Mouse (Mus musculus) heart, adult 8-10 months (tissue): Measurements from ENCODE around the gene Galk2. TPM values are rescaled to one million over a fixed set of nuclear protein-coding genes. Genes with fewer than 3 reads are reported as not detected.

Source experiments
- DNase-seq: peaks from one replicate; pipeline ENCODE4 v3.0.0; 2022; ENCODE audit warnings: low spot score
- total RNA-seq, 4 experiments: library from RNA; stranded (reverse); gene quantifications; 2 replicates each; pipeline ENCODE4 v1.2.4; 2022

The Galk2 gene
- total RNA-seq, 4 experiments from 2014 or later: 10.4 to 12.2 (median 11.7) TPM

DNA sequence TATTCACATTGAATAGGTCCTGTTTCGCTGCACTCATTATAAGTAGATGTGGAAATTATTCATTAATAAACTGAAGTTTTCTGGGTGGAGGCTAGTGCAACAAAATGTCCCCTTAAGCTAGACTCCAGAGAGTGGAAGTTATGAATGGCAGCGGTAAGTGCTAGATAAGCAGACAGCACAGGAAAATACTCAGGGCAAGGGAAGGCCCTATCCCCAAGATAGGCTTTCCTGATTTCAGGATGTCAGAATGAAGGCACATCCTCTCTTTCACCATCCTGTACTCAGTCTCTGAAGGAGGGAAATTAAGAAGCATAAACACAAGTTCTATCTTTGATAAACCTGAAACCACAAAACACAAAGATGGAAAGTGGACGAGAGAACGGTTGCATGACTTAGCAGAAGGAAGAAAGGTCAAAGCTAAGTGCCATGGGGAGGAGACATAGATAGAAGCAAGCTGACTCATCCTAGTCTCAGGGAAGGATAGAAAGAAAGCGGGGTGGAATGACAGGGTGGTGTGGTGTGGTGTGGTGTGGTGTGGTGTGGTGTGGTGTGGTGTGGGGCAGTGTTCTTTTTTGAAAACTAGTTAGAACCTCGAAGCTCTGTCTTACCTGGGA is 42.0 kb downstream of the Galk2 start:
- DNase-seq: no peak

GRCm38 (mm10) chr2:125901426-125901825 is 42.5 kb downstream of the Galk2 start:
- DNase-seq: no peak

- DNase-seq: no peak
These were observed 47.6 kb downstream of the Galk2 start for GRCm38 (mm10) chr2:125906407-125907066.

- DNase-seq: no peak
These were observed 48.8 kb downstream of the Galk2 start for GRCm38 (mm10) chr2:125907580-125908255.

DNA sequence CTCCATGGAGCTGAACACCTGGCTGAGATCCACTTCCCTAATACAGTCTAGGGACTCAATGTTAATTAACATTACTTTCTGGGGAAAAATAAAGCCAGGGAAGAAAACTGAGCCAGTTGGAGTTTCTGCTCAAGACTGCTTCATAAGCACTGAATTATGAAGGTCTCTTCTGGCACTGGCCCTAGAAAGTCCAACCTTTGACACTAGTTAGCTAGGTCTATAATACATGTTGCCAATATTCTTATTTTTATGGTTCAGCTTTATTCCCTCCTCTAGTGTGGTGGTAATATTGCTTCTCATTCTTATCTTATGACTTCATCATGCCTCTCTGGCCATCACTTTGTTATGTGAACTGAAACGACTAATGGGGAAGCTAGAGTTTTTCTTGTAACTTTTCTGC is 55.3 kb downstream of the Galk2 start:
- no peak for DNase-seq

- no peak for DNase-seq
These were observed 55.8 kb downstream of the Galk2 start for GRCm38 (mm10) chr2:125914713-125915112.

- no peak for DNase-seq
These were observed 57.9 kb downstream of the Galk2 start for GRCm38 (mm10) chr2:125916652-125917296.

DNA sequence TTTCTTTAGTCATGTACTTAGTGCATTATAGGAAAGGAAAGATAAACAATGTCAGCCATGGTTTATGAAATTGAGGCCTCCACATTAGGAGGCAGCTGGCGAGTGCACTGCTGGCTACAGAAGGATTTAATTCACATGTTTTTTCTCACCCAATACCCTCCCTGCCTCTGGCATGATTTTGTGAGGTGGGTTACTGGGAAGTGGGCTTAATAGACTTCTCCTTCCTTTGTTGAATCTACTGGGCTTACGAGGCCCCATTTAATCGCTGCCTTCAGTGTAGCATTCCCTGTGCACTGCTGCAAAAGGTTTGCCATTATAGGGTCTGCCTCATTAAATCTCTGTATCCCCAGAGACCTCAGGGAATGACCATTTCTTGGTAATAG is 58.4 kb downstream of the Galk2 start:
- DNase-seq: no peak

DNA sequence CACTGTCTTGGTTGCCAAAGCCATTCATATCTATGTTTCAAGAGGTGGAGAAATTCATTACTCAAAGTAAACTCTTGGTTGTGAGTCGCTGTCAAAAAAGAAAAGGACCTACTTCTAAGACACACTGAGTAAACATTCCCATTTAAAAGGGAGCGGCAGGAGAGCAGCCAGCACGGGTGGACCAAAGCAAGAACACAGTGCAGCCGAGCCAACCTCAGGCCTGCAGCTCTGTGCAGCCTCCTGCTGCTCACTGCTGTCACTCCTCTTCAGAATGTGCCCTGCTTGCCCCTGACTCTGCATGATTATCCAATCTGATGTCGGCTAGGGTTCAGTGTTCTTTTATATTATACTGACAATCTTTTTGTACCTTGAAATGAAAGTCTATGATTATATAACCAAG is 62.4 kb downstream of the Galk2 start:
- DNase-seq: no peak

- no peak for DNase-seq
These were observed 63.2 kb downstream of the Galk2 start for GRCm38 (mm10) chr2:125922149-125922548.

- DNase-seq: peak; percentile 26
These were observed 64.0 kb downstream of the Galk2 start for GRCm38 (mm10) chr2:125922877-125923276.

DNA sequence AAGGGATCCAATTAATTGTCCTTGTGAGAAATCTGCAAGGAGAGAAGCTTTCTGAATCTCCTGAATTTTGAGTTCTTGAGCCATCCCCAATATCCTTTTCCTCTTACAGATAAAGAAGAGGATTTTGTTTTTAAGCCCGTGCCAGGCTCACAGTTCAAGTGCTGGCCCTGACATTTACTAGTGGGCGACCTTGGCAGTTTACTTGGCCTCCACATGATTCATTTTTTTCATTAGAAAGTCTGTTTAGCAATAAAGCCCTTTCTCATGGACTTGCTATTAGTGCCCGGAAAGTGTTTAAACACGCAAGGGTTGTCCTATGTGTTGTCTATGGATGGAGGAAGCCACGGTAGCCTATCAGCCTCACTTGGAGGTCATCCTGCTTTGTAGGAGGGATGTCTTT is 64.4 kb downstream of the Galk2 start:
- no peak for DNase-seq

- no peak for DNase-seq
These were observed 65.6 kb downstream of the Galk2 start for GRCm38 (mm10) chr2:125924554-125924953.

- DNase-seq: no peak
These were observed 66.2 kb downstream of the Galk2 start for GRCm38 (mm10) chr2:125925081-125925480.

GRCm38 (mm10) chr2:125929396-125929795 is 70.5 kb downstream of the Galk2 start:
- DNase-seq: no peak

- no peak for DNase-seq
These were observed 71.0 kb downstream of the Galk2 start for GRCm38 (mm10) chr2:125929872-125930271.

DNA sequence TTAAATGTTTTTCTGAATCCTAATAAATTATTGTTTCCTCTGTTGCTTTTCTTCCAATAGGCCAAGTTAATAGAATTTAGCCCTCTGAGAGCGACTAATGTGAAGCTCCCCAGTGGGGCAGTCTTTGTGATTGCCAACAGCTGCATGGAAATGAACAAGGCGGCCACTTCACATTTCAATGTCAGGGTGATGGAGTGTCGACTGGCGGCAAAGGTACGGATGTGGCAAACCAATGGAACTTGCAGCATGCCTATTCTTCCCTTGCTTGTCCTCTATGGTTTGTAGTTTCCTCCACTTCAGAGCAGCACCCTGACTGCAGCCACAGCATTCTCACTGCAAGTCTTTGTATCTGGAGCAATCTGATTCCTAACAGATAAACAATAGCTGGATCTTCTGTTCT is 72.3 kb downstream of the Galk2 start:
- no peak for DNase-seq

- no peak for DNase-seq
These were observed 73.8 kb downstream of the Galk2 start for GRCm38 (mm10) chr2:125932734-125933133.

DNA sequence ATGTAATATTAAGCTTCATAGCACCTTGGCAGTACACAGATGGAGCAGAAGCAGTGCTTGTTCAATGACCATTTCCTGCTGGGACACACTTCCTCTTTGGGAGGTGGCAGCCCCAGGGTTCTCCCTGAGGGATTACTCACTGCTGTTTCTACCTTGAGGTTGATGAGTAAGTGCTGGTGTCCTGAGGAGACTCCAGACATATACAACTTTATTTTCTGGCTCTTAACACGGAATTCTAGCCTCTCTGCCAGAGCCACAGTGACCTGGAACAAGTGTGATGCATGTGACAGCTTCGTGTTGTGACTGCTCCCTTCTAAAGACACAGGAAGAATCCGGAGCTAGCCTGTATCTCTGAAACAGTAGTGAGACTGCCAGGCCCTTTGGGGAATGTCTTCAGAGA is 75.1 kb downstream of the Galk2 start:
- no peak for DNase-seq

DNA sequence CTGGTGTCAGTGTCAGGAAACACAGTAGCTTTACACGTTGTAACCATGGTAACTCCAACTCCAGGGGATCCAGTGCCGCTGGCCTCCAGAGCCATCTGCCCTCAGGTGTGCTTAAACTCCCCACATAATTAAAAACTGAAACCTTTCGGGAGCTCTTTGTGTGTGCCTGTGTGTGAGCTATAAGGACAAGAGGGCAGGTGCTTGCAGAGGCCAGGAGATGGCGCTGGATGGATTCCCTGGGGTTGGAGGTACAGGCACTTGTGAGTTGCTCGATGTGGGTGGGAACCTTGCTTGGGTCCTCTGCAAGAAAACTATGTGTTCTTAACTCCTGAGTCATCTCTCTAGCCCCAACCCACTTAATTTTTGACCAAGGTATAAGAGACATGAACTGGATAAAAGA is 77.5 kb downstream of the Galk2 start:
- DNase-seq: no peak

DNA sequence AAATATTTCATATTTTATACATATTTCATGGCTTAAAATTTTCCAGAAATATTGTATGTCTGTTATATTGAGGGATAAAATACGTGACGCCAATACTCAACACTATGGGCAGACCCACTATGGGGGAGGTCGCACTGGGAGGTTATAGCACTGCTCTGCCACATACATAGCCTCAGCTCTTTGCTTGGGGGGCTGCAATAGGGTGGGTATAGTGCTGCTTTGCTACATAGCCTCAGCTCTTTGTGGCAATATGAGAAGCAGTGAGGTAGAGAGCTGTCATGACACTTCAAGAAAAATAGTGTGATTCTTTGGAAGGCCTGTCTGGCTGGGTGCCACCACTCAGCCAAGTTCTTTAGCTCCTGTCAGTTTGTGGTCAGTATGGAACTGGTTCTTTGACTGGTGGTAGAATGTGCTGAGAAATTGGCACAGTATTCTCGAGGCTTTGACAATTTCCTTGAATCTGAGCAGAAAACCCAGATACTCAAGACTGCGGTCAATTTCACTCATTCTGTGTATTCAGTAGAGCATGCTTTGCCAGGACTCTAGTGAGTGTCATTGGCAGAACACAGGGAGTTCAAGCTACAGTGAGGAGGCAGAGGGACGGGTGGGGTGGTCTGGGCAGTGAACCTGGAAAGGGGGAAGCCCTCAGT is 80.2 kb downstream of the Galk2 start:
- no peak for DNase-seq
